Mouse (Mus musculus) stomach, postnatal 0 days (tissue): ENCODE results near the gene Sass6.

Experiments
- CTCF ChIP-seq: IDR thresholded peaks from 2 replicates; pipeline ENCODE4 v1.5.1; 2016; ENCODE audit warnings: antibody characterized with exemption, low read depth, mild to moderate bottlenecking, moderate library complexity
- EP300 ChIP-seq: optimal IDR thresholded peaks from 2 replicates; pipeline ENCODE3; 2016; ENCODE audit warnings: antibody characterized with exemption

GRCm38 (mm10) chr3:116551362-116551761 is 43.4 kb upstream of the Sass6 start:
- TF ChIP-seq CTCF (no peak), EP300 (no peak)
